Mouse (Mus musculus) limb, embryonic 15.5 days (tissue): Measurements from ENCODE around the gene Cercam. TPM values are rescaled to one million over a fixed set of nuclear protein-coding genes. Genes with fewer than 3 reads are reported as not detected.

ENCODE experiments used
- ATAC-seq: fragments of 200-750 bp; cut with Nextera tagmentation; 2 replicates; pipeline ENCODE4 v1.8.0; 2017; ENCODE audit warnings: low read depth, moderate TSS enrichment; ENCODE audit not compliant: insufficient number of reproducible peaks, low FRiP score, low TSS enrichment
- H3K27ac ChIP-seq: fragments of 300-500 bp; sonication (generic); 2 replicates; pipeline ENCODE4 v1.5.1; 2015; ENCODE audit warnings: moderate library complexity, mild to moderate bottlenecking, inconsistent platforms
- H3K27me3 ChIP-seq: fragments of 300-500 bp; sonication (generic); 2 replicates; pipeline ENCODE4 v1.6.1; 2015; ENCODE audit warnings: inconsistent platforms
- H3K36me3 ChIP-seq: fragments of 300-500 bp; sonication (generic); 2 replicates; pipeline ENCODE4 v1.6.1; 2015; ENCODE audit warnings: inconsistent platforms
- H3K4me1 ChIP-seq: fragments of 300-500 bp; sonication (generic); 2 replicates; pipeline ENCODE4 v1.6.1; 2015; ENCODE audit warnings: inconsistent platforms
- H3K4me2 ChIP-seq: fragments of 300-500 bp; sonication (generic); 2 replicates; pipeline ENCODE4 v1.6.1; 2015; ENCODE audit warnings: mild to moderate bottlenecking, inconsistent platforms
- H3K4me3 ChIP-seq: fragments of 300-500 bp; sonication (generic); 2 replicates; pipeline ENCODE4 v1.5.1; 2015; ENCODE audit warnings: mild to moderate bottlenecking, inconsistent platforms
- H3K9ac ChIP-seq: fragments of 300-500 bp; sonication (generic); 2 replicates; pipeline ENCODE4 v1.6.1; 2015; ENCODE audit warnings: inconsistent platforms
- H3K9me3 ChIP-seq: fragments of 300-500 bp; sonication (generic); 2 replicates; pipeline ENCODE4 v1.6.1; 2016; ENCODE audit warnings: inconsistent platforms
- WGBS: fragments of 180-500 bp; shearing (Covaris S2); methylation state at CpG from one replicate; pipeline ENCODE4 v1.1.7; 2015; 5-methylcytosine and 5-hydroxymethylcytosine counted together
- polyA plus RNA-seq: library from polyadenylated mRNA; unstranded; fragments of >200 nt; fragmentation: Nextera tagmentation; extraction: Ambion mirVana; gene quantifications from 2 replicates; pipeline ENCODE4 v1.2.1, GENCODE M21; 2015

Gene Cercam
- polyA plus RNA-seq, 1 experiment from 2014 or later, result 53.1 TPM

GRCm38 (mm10) chr2:29843231-29844105, 25.5 kb upstream of the Cercam start:
- Histone ChIP-seq H3K36me3 (peaks cover 49% of the 10 kb centered on the region), H3K4me3 (no peak overlapping the region), H3K4me1 (peaks cover 13% of the 10 kb centered on the region), H3K27me3 (peaks cover 56% of the 10 kb centered on the region), H3K4me2 (no peak overlapping the region), H3K27ac (no peak overlapping the region), H3K9ac (no peak overlapping the region), H3K9me3 (no peaks in the 10 kb centered on the region)
- WGBS, result 70% methylated on average over 9 of the region's 9 CpGs
- ATAC-seq, result no peak

GRCm38 (mm10) chr2:29844115-29844514, 24.8 kb upstream of the Cercam start:
- peaks cover 43% of the 10 kb centered on the region for H3K36me3 ChIP-seq
- no peak overlapping the region for H3K4me2 ChIP-seq
- H3K4me3 ChIP-seq, result no peak overlapping the region
- no peak for ATAC-seq
- peaks cover 13% of the 10 kb centered on the region for H3K4me1 ChIP-seq
- no peak overlapping the region for H3K27ac ChIP-seq
- peaks cover 58% of the 10 kb centered on the region for H3K27me3 ChIP-seq
- H3K9ac ChIP-seq, result no peak overlapping the region
- H3K9me3 ChIP-seq, result no peaks in the 10 kb centered on the region
- WGBS, result 90% methylated on average over 2 of the region's 2 CpGs

GRCm38 (mm10) chr2:29844661-29845060, 24.3 kb upstream of the Cercam start:
- peaks cover 13% of the 10 kb centered on the region for H3K4me1 ChIP-seq
- no peak overlapping the region for H3K4me2 ChIP-seq
- H3K4me3 ChIP-seq, result no peak overlapping the region
- H3K27me3 ChIP-seq, result peaks cover 58% of the 10 kb centered on the region
- 31% methylated on average over 3 of the region's 3 CpGs for WGBS
- H3K9me3 ChIP-seq, result no peaks in the 10 kb centered on the region
- no peak overlapping the region for H3K9ac ChIP-seq
- no peak for ATAC-seq
- H3K27ac ChIP-seq, result no peak overlapping the region
- H3K36me3 ChIP-seq, result peaks cover 38% of the 10 kb centered on the region

- WGBS, result 17% methylated on average over 25 of the region's 25 CpGs
- Histone ChIP-seq H3K9ac (no peak overlapping the region), H3K9me3 (no peaks in the 10 kb centered on the region), H3K36me3 (peaks cover 32% of the 10 kb centered on the region), H3K4me1 (peaks cover 13% of the 10 kb centered on the region), H3K27ac (no peak overlapping the region), H3K27me3 (peaks cover 58% of the 10 kb centered on the region), H3K4me2 (peak overlapping the region; percentile 36), H3K4me3 (peak overlapping the region; percentile 21)
- ATAC-seq, result no peak
Observed at GRCm38 (mm10) chr2:29845636-29846035, 23.3 kb upstream of the Cercam start.

- ATAC-seq, result no peak
- Histone ChIP-seq H3K27ac (no peak overlapping the region), H3K9me3 (no peaks in the 10 kb centered on the region), H3K4me2 (peak overlapping the region; percentile 36), H3K36me3 (peaks cover 30% of the 10 kb centered on the region), H3K27me3 (peaks cover 58% of the 10 kb centered on the region), H3K9ac (no peak overlapping the region), H3K4me3 (peak overlapping the region; percentile 21), H3K4me1 (peaks cover 13% of the 10 kb centered on the region)
- WGBS, result 11% methylated on average over 47 of the region's 47 CpGs
Observed at GRCm38 (mm10) chr2:29846061-29846853, 22.7 kb upstream of the Cercam start.

GRCm38 (mm10) chr2:29846911-29847310, 22.1 kb upstream of the Cercam start:
- no peaks in the 10 kb centered on the region for H3K9me3 ChIP-seq
- H3K27ac ChIP-seq, result no peak overlapping the region
- no peak overlapping the region for H3K9ac ChIP-seq
- H3K4me2 ChIP-seq, result no peak overlapping the region
- H3K36me3 ChIP-seq, result peaks cover 25% of the 10 kb centered on the region
- peaks cover 58% of the 10 kb centered on the region for H3K27me3 ChIP-seq
- H3K4me3 ChIP-seq, result no peak overlapping the region
- H3K4me1 ChIP-seq, result peaks cover 13% of the 10 kb centered on the region
- no peak for ATAC-seq
- 49% methylated on average over 3 of the region's 3 CpGs for WGBS

GRCm38 (mm10) chr2:29849041-29849440, 19.9 kb upstream of the Cercam start:
- WGBS, result 71% methylated on average over 8 of the region's 8 CpGs

GRCm38 (mm10) chr2:29849841-29850480, 19.0 kb upstream of the Cercam start:
- Histone ChIP-seq H3K4me3 (no peak overlapping the region), H3K4me1 (peaks cover 13% of the 10 kb centered on the region), H3K9ac (no peak overlapping the region), H3K9me3 (no peaks in the 10 kb centered on the region), H3K27ac (no peak overlapping the region), H3K36me3 (no peaks in the 10 kb centered on the region), H3K4me2 (no peak overlapping the region), H3K27me3 (peaks cover 38% of the 10 kb centered on the region)
- ATAC-seq, result no peak
- 51% methylated on average over 5 of the region's 5 CpGs for WGBS

More at GRCm38 (mm10) chr2:29849041-29849440, 19.9 kb upstream of the Cercam start:
- peaks cover 4% of the 10 kb centered on the region for H3K36me3 ChIP-seq
- no peaks in the 10 kb centered on the region for H3K9me3 ChIP-seq
- H3K27ac ChIP-seq, result no peak overlapping the region
- ATAC-seq, result no peak
- H3K27me3 ChIP-seq, result peaks cover 47% of the 10 kb centered on the region
- no peak overlapping the region for H3K4me2 ChIP-seq
- H3K4me3 ChIP-seq, result no peak overlapping the region
- peaks cover 13% of the 10 kb centered on the region for H3K4me1 ChIP-seq
- H3K9ac ChIP-seq, result no peak overlapping the region

- no peak overlapping the region for H3K4me2 ChIP-seq
- H3K27me3 ChIP-seq, result peaks cover 12% of the 10 kb centered on the region
- peak overlapping the region; percentile 59 for H3K27ac ChIP-seq
- no peaks in the 10 kb centered on the region for H3K9me3 ChIP-seq
- H3K4me3 ChIP-seq, result no peak overlapping the region
- no peaks in the 10 kb centered on the region for H3K36me3 ChIP-seq
- peaks cover 13% of the 10 kb centered on the region; the same call in 1 of the 2 replicates for H3K4me1 ChIP-seq
- no peak overlapping the region for H3K9ac ChIP-seq
- 45% methylated on average over 4 of the region's 4 CpGs for WGBS
- ATAC-seq, result no peak
Observed at GRCm38 (mm10) chr2:29852957-29853485, 15.9 kb upstream of the Cercam start.

- no peaks in the 10 kb centered on the region for H3K36me3 ChIP-seq
- peaks cover 18% of the 10 kb centered on the region; the same call in 1 of the 2 replicates for H3K4me1 ChIP-seq
- H3K9ac ChIP-seq, result no peak overlapping the region
- H3K27me3 ChIP-seq, result peaks cover 5% of the 10 kb centered on the region
- H3K4me2 ChIP-seq, result no peak overlapping the region
- no peaks in the 10 kb centered on the region for H3K9me3 ChIP-seq
- peak; percentile 51; the same call in 1 of the 2 replicates for ATAC-seq
- H3K4me3 ChIP-seq, result no peak overlapping the region
- WGBS, result 59% methylated on average over 5 of the region's 5 CpGs
- H3K27ac ChIP-seq, result peak overlapping the region; percentile 59
Observed at GRCm38 (mm10) chr2:29853736-29854135, 15.2 kb upstream of the Cercam start.

- no peak for ATAC-seq
- H3K36me3 ChIP-seq, result no peaks in the 10 kb centered on the region
- H3K4me1 ChIP-seq, result peaks cover 19% of the 10 kb centered on the region; the same call in 1 of the 2 replicates
- H3K27me3 ChIP-seq, result peaks cover 5% of the 10 kb centered on the region
- no peak overlapping the region for H3K4me3 ChIP-seq
- 77% methylated on average over 10 of the region's 10 CpGs for WGBS
- no peak overlapping the region for H3K4me2 ChIP-seq
- H3K9ac ChIP-seq, result no peak overlapping the region
- H3K27ac ChIP-seq, result no peak overlapping the region
- H3K9me3 ChIP-seq, result no peaks in the 10 kb centered on the region
Observed at GRCm38 (mm10) chr2:29855585-29856210, 13.3 kb upstream of the Cercam start.
